Mouse (Mus musculus): ENCODE results near the gene Jmjd8. TPM values are rescaled to one million over a fixed set of nuclear protein-coding genes. Genes with fewer than 3 reads are reported as not detected.

Jmjd8 gene
- polyA plus RNA-seq, 1 experiment from 2014 or later: 50.7 TPM

DNA sequence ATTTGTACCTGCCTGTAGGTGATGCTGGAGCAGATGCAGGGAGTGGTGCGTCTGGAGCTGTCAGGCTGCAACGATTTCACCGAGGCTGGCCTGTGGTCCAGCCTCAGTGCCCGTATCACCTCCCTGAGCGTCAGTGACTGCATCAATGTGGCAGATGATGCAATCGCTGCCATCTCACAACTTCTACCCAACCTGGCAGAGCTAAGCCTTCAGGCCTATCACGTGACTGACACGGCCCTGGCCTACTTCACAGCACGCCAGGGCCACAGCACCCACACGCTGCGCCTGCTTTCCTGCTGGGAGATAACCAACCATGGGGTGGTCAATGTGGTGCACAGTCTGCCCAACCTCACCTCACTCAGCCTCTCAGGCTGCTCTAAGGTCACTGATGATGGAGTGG is 11.0 kb upstream of the Jmjd8 start:
- DNase-seq (ENCODE audit: low spot score): no peak
- 75% methylated on average over 11 of the region's 11 CpGs for WGBS
- Histone ChIP-seq H3K27me3 (ENCODE audit: insufficient read depth, poor library complexity, severe bottlenecking) (peaks cover 86% of the 10 kb centered on the region), H3K9me3 (no peaks in the 10 kb centered on the region), H3K4me3 (no peak overlapping the region), H3K4me1 (peaks cover 14% of the 10 kb centered on the region), H3K36me3 (no peaks in the 10 kb centered on the region), H3K27ac (no peak overlapping the region)

DNA sequence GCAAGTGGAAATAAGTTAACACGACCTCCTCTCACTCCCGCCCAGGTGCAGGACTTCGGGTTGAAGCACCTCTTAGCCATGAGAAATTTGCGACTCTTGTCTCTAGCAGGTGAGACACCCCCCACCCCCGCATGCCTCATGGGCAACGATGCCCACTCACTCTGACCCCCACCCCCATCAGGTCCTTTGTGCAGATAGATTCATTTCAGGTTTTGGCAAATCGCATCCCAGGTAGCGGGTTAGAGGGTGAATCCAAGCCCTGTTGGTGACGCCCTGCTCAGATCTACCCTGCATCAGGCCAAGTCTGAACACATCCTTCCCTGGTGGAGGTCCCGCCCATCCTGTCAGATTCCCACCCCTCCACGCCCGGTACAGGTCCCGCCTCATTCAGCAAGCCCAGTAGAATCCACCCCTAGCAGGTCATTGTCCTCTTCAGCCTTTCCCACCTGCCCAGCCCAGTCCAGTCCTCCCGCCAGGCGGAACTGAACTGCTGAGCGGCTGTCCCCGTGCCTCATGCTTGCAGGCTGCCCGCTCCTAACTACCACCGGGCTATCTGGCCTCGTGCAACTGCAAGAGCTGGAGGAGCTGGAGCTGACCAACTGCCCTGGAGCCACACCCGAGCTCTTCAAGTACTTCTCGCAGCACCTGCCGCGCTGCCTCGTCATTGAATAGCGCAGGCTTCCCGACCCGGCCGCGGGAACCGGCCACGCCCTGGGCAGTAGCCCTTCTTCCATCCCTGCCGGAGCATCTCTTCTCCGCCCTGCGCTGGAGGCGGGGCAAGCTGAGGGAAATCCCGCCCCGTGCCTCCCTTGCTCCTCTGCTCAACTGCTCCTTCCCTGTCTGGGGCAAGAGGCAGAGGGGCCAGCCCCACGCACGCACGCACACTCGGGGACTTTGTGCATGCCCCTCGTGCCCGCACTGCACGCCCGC is 9.6 kb upstream of the Jmjd8 start:
- Histone ChIP-seq H3K27ac (no peak overlapping the region), H3K27me3 (ENCODE audit: insufficient read depth, poor library complexity, severe bottlenecking) (peaks cover 76% of the 10 kb centered on the region), H3K9me3 (no peaks in the 10 kb centered on the region), H3K4me1 (peaks cover 14% of the 10 kb centered on the region), H3K4me3 (peak overlapping the region; percentile 34), H3K36me3 (no peaks in the 10 kb centered on the region)
- 5% methylated on average over 46 of the region's 46 CpGs for WGBS
- DNase-seq (ENCODE audit: low spot score): no peak

DNA sequence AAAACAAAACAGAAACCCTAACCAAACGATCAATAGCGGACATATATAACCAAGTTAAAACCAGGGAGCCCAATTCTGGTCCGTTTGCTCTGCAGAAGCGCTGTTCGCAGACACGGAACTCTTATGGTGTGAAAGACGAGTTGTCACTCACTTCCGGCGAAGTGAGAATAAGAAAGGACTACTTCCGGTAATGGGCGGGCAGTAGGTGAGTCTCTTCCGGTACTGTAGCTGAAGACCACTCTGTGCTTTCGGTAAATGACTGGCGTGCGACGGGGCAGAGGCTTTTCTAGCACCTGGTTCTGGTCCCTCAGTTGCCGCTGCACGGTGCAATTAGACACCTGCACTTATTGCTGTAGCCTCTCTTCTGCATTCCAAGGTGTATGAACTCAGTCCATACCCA is 5.2 kb upstream of the Jmjd8 start, which contains the start of gene Wdr24:
Gene Wdr24 (plus strand): TSS at position 176 of the 400 bp plus-strand sequence.
- Histone ChIP-seq H3K36me3 (peaks cover 32% of the 10 kb centered on the region), H3K4me1 (peaks cover 57% of the 10 kb centered on the region), H3K27ac (peak within 1 kb of the TSS; percentile 87), H3K4me3 (peak within 1 kb of the TSS; percentile 76), H3K9me3 (no peaks in the 10 kb centered on the region), H3K27me3 (ENCODE audit: insufficient read depth, poor library complexity, severe bottlenecking) (peaks cover 42% of the 10 kb centered on the region)
- DNase-seq (ENCODE audit: low spot score): no peak
- under 1% methylated on average over 18 of the region's 18 CpGs for WGBS

DNA sequence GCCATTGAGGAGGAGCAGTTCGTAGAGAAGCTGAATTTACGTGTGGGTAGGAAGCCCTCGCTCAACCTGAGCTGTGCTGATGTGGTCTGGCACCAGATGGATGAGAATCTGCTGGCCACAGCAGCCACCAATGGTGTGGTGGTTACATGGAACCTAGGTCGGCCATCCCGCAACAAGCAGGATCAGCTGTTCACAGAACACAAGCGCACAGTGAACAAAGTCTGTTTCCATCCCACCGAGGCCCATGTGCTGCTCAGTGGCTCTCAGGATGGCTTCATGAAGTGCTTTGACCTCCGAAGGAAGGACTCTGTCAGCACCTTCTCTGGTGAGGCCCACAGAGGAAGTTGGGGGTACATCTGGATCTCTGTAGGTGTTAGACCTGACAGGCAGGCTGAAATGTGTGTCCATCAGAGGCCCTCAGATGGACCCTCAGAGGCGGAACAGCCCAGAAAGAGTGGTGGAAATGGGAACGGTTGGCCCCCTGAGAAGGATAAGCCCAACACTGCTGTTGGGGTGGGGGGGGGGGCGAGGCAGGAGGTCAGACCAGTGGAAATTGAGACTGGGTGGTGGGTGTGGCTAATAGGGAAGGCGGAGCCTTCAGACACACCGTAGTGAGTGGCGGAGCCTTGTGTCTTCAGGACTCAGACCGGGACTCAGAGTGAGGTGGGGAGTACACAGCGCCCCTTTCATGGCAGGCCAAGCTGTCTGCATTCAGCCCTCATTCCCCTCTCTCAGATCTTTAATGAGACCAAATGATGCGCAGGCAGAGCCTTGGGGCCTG is 4.1 kb upstream of the Jmjd8 start:
- peak overlapping the region; percentile 76 for H3K4me3 ChIP-seq
- no peak for DNase-seq (ENCODE audit: low spot score)
- H3K9me3 ChIP-seq: no peaks in the 10 kb centered on the region
- peaks cover 31% of the 10 kb centered on the region for H3K27me3 ChIP-seq (ENCODE audit: insufficient read depth, poor library complexity, severe bottlenecking)
- peaks cover 32% of the 10 kb centered on the region for H3K36me3 ChIP-seq
- 66% methylated on average over 17 of the region's 17 CpGs for WGBS
- H3K27ac ChIP-seq: no peak overlapping the region
- peaks cover 59% of the 10 kb centered on the region for H3K4me1 ChIP-seq

DNA sequence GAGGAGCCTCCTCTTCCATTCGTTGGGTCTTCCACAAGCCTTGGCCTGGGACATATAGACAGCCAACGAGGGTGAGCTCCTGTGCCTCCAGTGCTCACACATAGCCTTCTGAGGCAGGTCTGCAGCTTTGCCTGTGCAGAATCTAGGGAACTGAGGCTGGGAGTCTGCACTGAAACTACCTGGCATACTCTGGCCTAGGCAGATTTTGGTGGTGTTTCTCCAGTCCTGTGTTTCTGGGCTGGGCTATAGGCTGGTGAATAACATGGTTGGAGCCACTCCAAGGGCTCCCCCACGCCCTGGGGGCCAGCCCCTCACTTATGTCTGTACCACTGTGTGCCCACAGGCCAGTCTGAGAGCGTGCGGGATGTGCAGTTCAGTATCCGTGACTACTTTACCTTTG is 3.4 kb upstream of the Jmjd8 start:
- WGBS: 90% methylated on average over 6 of the region's 6 CpGs
- Histone ChIP-seq H3K4me3 (0 out of 2 replicates have a peak overlapping the region, but pooled peaks have one; percentile 76), H3K9me3 (no peaks in the 10 kb centered on the region), H3K27me3 (ENCODE audit: insufficient read depth, poor library complexity, severe bottlenecking) (peaks cover 24% of the 10 kb centered on the region), H3K4me1 (peaks cover 64% of the 10 kb centered on the region), H3K27ac (no peak overlapping the region), H3K36me3 (peaks cover 39% of the 10 kb centered on the region)
- no peak for DNase-seq (ENCODE audit: low spot score)

DNA sequence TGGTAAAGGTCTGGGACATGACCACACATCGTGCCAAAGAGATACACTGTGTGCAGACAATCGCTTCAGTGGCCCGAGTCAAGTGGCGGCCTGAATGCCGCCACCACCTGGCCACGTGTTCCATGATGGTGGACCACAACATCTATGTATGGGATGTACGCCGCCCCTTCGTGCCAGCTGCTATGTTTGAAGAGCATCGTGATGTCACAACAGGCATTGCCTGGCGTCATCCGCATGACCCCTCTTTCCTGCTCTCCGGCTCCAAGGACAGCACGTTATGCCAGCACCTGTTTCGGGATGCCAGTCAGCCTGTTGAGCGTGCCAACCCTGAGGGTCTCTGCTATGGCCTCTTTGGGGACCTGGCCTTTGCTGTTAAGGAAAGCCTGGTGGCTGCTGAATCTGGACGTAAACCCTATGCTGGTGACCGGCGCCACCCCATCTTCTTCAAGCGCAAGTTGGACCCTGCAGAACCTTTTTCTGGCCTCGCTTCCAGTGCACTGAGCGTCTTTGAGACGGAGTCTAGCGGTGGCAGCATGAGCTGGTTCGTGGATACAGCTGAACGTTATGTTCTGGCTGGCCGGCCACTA is 2.6 kb upstream of the Jmjd8 start:
- Histone ChIP-seq H3K4me3 (no peak overlapping the region), H3K36me3 (peaks cover 47% of the 10 kb centered on the region), H3K4me1 (peaks cover 72% of the 10 kb centered on the region), H3K27ac (no peak overlapping the region), H3K9me3 (no peaks in the 10 kb centered on the region), H3K27me3 (ENCODE audit: insufficient read depth, poor library complexity, severe bottlenecking) (peaks cover 16% of the 10 kb centered on the region; the same call in 1 of the 2 replicates)
- 95% methylated on average over 27 of the region's 27 CpGs for WGBS
- no peak for DNase-seq (ENCODE audit: low spot score)

DNA sequence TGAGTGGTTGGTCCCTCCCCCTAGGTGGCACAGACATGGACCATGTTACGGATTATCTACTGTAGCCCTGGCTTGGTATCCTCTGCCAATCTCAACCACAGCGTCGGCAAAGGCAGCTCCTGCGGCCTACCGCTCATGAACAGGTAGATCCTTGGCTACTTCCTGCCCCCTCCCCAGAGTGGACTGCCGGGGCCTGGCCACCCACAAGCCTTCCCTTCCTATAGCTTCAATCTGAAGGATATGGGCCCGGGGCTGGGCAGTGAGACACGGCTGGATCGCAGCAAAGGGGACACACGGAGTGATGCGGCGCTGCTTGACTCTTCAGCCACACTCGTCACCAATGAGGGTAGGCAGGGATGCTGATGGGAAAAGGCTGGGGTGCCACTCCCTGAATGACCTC is 1.7 kb upstream of the Jmjd8 start:
- Histone ChIP-seq H3K4me1 (peaks cover 81% of the 10 kb centered on the region), H3K4me3 (no peak overlapping the region), H3K9me3 (no peaks in the 10 kb centered on the region), H3K36me3 (peaks cover 55% of the 10 kb centered on the region), H3K27ac (no peak overlapping the region), H3K27me3 (ENCODE audit: insufficient read depth, poor library complexity, severe bottlenecking) (peaks cover 8% of the 10 kb centered on the region; the same call in 1 of the 2 replicates)
- 93% methylated on average over 13 of the region's 13 CpGs for WGBS
- DNase-seq (ENCODE audit: low spot score): no peak

DNA sequence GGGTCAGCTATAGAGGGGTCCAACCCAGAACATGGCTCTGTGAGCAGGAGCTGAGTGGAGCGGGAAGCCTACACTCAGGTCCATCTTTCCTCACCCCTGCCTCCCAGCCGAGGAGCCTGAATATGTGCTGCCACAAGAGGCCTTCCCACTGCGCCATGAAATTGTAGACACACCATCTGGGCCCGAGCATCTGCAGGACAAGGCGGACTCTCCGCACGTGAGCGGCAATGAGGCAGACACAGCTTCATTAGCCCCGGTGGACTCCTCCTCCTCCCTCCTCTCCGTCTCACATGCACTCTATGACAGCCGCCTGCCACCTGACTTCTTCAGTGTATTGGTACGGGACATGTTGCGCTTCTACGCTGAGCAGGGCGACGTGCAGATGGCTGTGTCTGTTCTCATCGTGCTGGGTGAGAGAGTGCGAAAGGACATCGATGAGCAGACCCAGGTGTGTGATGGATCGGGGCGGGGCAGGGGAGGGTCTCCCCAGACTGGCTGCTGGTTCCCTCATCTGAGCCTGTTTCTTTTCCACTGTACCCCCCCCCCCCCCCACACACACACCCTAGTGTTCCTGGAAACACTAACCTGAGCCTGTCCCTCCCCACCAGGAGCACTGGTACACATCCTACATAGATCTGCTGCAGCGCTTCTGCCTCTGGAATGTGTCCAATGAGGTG is 983 bp upstream of the Jmjd8 start:
- DNase-seq (ENCODE audit: low spot score): no peak
- Histone ChIP-seq H3K36me3 (peaks cover 55% of the 10 kb centered on the region), H3K27ac (no peak overlapping the region), H3K27me3 (ENCODE audit: insufficient read depth, poor library complexity, severe bottlenecking) (peaks cover 2% of the 10 kb centered on the region; the same call in 1 of the 2 replicates), H3K4me1 (peaks cover 82% of the 10 kb centered on the region), H3K9me3 (no peaks in the 10 kb centered on the region), H3K4me3 (peak overlapping the region; percentile 86; the same call in 1 of the 2 replicates)
- 93% methylated on average over 22 of the region's 22 CpGs for whole genome bisulfite sequencing

DNA sequence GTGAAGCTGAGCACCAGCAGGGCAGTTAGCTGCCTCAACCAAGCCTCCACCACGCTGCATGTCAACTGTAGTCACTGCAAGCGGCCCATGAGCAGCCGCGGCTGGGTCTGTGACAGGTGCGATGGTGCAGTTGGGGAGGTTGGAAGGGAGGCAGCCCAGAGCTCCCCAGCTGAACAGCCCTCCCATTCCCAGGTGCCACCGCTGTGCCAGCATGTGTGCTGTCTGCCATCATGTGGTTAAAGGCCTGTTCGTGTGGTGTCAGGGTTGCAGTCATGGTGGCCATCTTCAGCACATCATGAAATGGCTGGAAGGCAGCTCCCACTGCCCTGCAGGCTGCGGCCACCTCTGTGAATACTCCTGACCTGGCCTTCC is 458 bp upstream of the Jmjd8 start:
- H3K4me3 ChIP-seq: peak overlapping the region; percentile 86
- H3K36me3 ChIP-seq: peaks cover 55% of the 10 kb centered on the region
- H3K27ac ChIP-seq: peak overlapping the region; percentile 93
- H3K4me1 ChIP-seq: peaks cover 82% of the 10 kb centered on the region
- DNase-seq (ENCODE audit: low spot score): no peak
- no peaks in the 10 kb centered on the region for H3K9me3 ChIP-seq
- no peaks in the 10 kb centered on the region for H3K27me3 ChIP-seq (ENCODE audit: insufficient read depth, poor library complexity, severe bottlenecking)
- WGBS: 85% methylated on average over 8 of the region's 8 CpGs

DNA sequence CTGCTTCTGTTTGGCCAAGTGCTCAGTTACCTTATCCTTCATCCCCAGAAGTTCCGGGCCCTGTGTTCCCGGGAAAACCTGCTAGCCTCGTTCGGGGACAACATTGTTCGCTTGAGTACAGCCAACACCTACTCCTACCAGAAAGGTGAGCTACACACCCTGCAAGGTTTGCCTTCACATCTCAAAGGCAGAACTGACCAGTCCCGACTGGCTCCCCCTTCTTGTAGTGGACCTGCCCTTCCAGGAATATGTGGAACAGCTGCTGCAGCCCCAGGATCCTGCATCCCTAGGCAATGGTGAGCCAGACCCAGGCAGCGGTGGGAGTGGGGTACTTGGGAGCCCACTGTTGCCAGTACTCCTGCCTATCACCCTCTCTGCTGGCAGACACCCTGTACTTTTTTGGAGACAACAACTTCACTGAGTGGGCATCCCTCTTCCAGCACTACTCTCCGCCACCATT is 921 bp downstream of the Jmjd8 start:
- no peak for DNase-seq (ENCODE audit: low spot score)
- WGBS: 37% methylated on average over 8 of the region's 8 CpGs
- peak overlapping the region; percentile 93 for H3K27ac ChIP-seq
- H3K36me3 ChIP-seq: peaks cover 55% of the 10 kb centered on the region
- peak overlapping the region; percentile 86 for H3K4me3 ChIP-seq
- H3K27me3 ChIP-seq (ENCODE audit: insufficient read depth, poor library complexity, severe bottlenecking): no peaks in the 10 kb centered on the region
- H3K9me3 ChIP-seq: no peaks in the 10 kb centered on the region
- peaks cover 84% of the 10 kb centered on the region for H3K4me1 ChIP-seq

DNA sequence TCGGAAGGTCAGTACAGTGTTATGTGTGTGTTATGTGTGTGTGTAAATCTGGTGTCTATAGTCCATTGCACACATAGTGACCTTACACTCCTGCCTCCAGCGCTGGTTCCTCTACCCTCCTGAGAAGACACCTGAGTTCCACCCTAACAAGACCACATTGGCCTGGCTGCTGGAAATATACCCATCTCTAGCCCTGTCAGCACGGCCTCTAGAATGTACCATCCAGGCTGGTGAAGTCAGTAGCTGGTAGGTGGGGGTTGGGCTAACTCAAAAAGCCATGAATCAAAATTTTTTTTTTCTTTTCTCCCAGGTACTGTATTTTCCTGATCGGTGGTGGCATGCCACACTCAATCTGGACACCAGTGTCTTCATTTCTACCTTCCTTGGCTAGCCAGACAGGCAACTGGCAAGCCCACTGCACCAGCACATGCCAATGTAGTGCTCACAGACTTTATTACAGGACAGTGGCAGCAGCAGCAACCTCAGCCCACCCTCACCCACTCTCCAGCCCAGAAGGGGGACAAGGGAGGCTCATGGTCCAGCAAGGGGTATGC is 1.6 kb downstream of the Jmjd8 start:
- Histone ChIP-seq H3K36me3 (peaks cover 60% of the 10 kb centered on the region), H3K4me3 (peak overlapping the region; percentile 86), H3K27ac (0 out of 2 replicates have a peak overlapping the region, but pooled peaks have one; percentile 31), H3K4me1 (peaks cover 84% of the 10 kb centered on the region), H3K27me3 (ENCODE audit: insufficient read depth, poor library complexity, severe bottlenecking) (no peaks in the 10 kb centered on the region), H3K9me3 (no peaks in the 10 kb centered on the region)
- 87% methylated on average over 4 of the region's 4 CpGs for WGBS
- no peak for DNase-seq (ENCODE audit: low spot score)

All from heart, embryonic 10.5 days (tissue).